Mouse (Mus musculus) kidney, postnatal 4 days (tissue): Measurements from ENCODE around the gene Adck2.

Experiments
- DNase-seq, 2 experiments: peaks; one replicate each; pipeline ENCODE4 v3.0.0; 2021; ENCODE audit warnings: mixed read lengths in 2 of 2

Adck2 gene

DNA sequence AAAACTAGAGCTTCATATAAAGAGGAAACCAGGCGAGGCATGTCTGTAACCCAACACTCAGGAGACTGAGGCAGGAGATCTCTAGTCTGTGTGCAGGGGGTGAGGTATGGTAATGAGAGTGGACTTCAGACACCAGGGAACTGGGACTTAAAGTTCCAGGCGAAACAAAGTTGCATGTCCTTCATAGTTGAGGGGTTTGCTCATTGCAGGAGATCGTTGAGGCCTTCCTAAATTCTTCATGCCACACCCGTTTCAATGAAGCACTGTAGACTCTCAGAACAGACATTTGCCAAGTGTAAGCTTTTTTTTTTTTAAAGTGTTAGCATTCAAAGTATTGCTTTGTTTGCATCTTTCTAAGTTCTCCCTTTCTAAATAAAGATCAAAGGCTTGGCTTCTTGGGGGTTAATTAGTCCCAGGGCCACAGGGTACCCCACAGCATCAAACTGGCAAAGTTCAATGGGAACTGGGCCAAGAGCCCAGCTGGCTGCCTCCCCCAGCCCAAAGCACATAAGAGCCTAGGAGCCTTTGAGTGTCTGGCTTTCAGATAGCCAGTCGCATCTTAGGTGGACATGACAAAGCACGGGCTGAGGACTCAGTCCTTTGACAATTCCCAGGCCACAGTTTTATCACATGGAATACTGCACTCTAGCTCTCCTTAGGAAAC lies 14.3 kb upstream of the Adck2 start:
- peak in 1 of 2 experiments; percentile 13 for DNase-seq

DNA sequence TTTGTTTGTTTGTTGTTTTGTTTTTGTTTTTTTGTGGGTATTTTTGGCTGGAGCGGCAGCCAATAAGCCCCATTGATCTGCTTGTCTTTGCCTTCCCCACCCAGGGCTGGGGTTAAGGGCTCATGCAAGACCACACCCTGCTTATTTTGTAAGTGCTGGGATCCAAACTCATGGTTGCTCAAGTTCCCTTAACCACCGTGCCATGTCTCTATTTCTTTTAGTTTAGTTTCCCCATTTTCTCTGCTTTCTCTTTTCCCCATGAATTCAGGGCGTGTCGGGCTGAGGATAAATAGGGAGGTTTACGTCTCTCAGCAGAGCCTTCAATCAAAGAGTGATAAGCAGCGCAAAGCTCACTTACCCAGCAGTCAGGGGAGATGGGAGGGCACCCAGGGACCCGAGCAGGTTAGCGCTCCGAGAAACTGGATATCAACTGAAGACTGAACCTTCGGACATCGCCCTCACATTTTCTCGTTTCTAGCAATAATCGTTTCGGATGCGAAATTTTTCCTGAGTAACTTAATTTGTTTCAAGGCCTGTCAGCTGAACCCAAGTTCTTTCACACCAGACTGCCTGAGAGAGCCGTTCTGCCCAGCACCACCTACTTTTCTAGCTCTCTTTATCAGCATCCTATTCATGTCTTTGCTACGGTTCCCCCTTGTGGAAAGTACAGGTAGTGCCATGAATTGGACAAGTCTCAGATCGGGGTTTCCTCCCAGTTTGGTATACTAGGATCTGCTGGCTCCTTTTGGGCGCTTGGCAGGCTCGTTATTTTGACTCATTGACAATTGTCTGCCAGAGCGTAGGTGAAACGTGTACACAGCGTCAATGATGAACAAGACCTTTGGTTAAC lies 11.3 kb upstream of the Adck2 start:
- peak; percentile 76 to 84 for DNase-seq

DNA sequence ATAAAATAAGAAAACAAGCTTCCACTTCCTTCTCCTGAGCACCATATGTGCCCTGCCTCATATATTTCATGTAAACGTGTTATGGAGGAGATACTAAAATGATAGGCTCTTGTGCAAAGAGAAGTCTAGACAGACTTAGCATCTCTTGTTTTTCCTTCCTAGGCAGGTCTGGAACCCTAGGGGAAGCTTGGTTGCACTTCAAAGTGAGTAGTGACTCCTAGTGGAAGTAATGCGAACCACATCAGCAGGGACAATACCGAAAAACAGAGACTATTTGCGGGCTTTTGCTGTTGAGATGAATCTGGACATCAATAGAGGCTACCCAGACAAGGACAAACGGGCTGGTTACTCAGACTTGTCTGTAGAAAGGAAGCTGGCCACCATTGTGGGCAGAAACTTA lies 6.1 kb upstream of the Adck2 start:
- peak; percentile 16 to 41 for DNase-seq

DNA sequence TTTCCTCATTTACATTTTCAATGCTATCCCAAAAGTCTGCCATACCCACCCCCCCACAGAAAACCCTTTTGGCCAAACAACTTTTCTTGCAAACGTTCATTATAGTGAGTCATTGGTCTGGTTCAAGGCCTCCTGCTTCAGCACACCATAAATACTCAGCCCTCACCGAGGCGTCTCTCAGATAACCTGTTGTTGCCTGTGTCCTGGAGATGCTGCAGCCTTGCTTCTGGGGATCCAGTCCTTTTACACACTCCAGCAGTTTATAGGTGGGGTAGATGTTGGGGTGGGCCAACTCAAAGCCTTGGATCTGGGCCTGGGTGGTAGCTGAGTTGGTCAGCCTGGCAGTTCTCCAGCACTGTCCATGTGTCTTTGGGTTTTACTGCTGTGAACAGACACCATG lies 3.2 kb upstream of the Adck2 start:
- DNase-seq, result no peak

DNA sequence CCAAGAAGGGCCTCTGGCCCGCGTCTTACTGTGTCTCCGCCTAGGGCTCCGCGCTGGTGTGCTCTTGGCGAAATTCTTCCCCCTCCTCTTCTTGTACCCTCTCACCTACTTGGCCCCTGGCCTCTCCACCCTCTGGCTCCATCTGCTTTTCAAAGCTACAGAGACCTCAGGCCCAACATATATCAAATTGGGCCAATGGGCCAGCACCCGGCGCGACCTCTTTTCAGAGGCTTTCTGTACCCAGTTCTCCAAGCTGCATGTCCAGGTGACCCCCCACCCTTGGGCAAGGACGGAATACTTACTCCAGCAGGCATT lies 839 bp downstream of the Adck2 start:
- DNase-seq, result peak; percentile 29 to 47

DNA sequence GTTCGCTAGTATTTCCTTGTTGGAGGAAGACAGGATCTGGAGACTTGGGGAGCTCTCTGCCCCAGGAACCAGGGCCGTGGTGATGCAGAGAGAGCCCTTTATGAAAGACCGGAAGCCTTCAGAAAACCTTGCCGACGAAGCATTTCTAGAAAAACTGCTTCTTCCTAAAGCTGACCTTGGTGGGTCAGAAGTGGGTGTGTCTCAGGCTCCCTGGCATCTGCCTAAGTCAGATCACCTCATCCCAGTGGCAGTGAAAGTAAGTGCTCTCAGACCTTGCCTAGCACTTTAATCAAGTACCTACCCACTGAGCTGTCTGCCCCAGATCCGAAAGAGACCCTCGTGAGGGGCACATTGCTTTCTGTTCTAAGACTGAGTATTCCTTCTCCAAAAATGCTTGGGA lies 1.3 kb downstream of the Adck2 start:
- no peak for DNase-seq

DNA sequence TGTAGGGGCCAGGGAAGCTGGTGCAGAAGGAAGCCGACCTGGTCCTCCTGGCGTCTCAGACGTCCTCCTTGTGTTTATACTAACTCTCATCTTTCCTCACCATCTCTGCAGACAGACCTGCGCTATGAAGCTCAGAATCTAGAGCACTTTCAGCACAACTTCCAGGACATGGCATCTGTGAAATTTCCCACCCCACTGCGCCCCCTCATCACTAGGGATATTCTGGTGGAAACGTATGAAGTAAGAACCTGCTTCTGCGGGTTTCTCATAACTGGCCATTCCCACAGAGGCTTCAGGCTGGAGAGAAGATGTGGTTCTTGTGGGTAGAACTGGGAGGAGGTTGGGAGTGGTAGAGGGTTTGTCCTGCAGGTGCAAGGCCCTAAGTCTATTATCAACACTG lies 5.9 kb downstream of the Adck2 start:
- DNase-seq, result no peak

DNA sequence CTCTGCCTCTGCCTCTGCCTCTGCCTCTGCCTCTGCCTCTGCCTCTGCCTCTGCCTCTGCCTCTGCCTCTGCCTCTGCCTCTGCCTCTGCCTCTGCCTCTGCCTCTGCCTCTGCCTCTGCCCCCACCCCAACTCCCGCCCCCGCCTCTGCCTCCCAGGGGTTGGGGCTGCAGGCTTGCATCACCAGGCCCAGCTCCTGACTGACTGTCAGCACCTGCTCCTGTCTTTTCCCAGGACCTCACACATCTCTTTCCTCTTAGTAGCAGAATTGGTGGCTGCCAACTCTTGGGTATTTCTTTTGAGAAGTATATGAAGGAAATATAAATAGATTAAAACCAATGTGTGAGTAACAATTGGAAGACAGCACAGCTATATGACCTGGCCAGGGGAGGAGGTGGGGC lies 6.9 kb downstream of the Adck2 start:
- no peak for DNase-seq

DNA sequence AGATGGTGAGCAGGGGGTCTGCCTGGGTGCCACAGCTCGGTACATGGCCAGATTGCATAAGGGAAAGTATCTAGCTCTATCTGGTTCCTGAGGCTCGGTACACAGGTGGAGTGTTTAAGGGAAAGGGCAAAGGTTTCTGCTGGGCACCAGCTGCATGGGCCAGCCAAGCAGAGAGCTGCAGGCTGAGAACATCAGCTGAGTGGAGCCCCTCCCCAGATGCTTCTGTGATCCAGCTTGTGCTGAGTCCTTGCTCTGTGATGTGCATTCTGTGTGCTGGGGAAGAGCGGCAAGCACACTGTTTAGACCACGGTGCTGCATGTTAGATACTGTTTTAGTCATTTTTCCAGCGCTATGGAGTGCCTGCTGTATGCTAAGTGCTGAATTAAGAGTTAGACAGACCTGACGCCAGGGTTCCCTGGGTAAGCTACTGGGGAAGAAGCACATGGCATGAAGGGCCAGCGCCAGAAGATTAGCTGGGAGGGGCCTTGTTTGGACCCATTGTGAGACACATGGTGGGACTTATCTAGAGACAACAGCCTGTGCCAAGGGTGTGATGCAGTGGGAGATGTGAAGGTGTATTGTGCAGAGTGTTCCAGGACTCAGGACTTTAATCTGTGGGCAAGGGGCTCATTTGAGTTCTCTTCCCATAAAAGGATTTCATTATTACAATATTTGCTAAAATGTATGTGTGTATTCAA lies 7.6 kb downstream of the Adck2 start:
- no peak for DNase-seq

DNA sequence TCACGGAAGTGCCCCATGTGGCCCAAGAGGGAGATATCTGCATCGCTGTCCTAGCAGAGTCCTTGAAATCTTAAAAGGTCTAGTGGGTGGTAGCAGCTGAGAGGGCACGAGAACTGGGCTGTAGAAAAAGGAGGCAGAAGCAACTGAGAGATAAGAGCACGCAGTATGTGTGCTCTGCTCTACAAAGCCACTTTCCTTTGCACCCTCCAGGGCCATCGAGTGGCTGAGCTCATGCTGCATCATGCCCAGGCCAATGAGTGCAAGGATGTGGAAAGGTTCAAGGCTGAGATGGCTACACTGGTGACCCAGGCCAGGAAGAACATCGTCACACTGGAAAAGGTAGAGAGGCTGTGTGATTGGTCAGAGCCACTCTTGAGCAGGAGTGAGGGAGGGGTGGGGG lies 11.8 kb downstream of the Adck2 start, which contains the start of gene Gm42420:
TSS of gene Gm42420 (plus strand) at position 237 of the 400 bp plus-strand sequence.
- DNase-seq, result no peak

DNA sequence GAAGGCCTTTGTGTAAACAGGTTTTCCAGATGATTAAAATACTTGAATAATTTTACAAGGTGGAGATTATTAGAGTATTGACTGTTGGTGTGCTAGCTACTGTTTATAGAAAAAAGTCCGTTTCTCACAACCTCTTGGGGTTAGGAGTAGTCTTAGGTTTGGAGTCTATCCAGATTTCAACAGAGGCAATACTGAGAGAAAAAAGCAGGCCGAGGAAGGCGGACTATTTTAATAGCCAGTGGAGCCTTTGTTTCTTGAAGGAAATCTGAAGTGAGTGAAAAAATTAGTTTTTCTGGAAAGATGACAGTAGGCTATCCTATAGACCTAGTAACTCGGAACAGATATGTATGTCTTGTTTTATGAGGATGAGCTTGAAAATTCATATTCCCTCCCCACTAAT lies 17.8 kb downstream of the Adck2 start:
- DNase-seq, result no peak

DNA sequence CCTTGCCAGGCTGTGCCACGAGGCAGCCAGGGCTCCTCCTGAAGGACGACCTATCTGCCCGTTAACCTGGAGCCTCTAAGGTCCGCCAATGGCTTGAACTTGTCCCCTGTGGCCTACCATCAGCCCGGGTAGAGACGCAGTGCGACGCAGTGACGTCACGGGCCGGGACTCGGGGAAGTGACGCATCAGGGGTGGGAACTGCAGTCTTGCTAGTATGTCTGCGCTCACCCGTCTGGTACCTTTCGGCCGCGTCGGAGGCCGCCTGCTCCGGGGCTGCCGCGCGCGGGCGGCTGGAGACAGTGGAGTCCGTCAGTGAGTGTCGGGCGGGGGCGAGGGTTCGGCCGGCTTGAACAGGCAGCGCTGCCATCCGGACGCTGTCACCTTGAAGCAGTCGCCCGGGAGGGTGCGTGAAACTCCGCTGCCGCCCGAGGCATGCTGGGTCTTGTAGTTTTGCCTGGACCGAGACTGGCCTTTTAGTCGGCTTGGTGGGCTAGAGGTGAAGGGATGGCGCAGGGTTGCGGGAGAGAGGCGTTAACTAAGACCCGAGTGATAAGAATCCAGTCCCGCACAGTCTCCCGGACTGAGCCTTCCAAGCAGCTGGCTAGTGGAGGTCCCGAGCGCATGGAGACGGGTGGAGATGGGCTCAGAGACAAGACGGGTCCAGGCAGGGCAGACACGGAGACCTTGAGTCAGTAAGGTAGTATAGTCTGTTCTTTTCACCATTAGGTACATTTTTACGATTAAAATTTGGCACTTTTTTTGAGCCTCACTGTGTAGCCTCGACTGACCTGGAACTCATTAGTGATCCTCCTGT lies 18.9 kb downstream of the Adck2 start, which contains the start of gene Ndufb2:
TSS of gene Ndufb2 (plus strand) at position 174 of the 814 bp plus-strand sequence.
- DNase-seq, result peak; percentile 96 to 97

DNA sequence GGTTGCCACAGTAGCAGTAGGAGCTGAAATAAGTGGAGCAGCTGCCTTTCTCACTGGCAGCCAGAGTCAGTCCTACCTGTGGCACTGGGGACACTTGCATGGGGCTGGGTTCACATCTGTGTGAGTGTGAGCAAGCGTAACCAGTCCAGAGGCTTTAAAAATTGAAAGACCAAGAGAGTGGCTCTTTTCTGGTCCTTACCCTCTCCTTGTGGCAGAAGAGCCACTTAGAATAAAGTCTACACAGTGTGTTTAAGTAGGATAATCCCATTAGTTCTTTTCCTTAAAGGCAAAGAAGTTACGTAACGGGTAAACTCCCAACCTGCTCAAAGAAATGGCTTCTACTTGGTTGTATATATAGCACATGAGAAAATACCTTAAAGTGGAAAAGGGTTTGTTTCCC lies 27.2 kb downstream of the Adck2 start:
- DNase-seq, result no peak

DNA sequence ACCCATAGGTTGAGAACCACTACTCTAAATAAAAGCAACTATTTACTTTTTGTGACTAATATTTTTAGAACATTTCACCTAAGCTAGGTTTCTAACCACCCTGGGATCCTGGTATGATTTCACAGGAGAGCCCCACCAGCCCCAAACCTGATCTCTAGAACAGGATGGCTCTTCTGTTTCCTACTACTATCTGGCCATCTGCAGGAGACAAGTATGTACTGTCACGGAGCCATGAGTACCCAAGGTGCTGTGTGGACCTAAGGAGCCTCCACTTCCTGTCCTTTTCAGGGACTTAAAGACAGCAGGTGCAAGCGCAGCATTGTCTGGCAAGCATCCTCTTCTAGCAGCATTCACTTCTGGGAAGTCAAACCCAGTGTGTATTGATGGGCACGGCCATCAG lies 28.2 kb downstream of the Adck2 start:
- DNase-seq, result no peak

DNA sequence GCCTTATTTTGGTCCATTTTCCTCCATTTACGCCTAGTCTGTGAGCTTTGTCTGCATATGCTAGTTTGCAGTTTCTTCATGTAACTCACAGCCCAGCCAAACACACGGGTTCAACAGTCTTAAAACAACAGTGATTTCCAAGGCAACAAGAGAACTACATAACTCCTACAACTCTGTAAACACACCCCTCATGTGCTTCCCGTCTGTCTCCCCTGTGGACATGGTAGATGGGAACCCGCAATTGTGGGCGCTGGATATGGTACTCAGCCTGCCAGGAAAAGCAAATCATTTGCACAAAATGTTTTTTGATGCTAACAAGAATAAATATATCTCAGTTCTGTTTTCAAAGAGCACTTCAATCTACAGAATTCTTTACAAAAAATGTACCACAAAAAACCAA lies 30.9 kb downstream of the Adck2 start:
- no peak for DNase-seq

DNA sequence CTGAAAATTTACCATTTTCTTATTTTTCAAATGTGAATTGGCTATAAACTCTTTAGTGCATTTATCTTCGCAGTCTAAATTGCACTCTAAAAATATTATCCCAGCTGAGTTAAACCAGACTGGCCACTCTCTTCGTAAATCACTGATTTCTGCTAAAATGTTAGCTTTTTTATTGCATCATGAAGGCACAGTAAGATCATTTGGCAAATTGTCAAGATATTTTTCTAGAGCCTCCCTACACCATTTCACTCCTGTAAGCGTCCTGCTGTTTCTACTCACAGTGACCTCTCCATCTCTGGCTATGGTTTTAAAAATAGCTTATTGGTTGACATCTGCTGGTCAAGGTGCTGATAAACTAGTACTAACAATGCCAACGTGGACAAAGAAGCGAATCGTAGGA lies 32.4 kb downstream of the Adck2 start:
- DNase-seq, result no peak

DNA sequence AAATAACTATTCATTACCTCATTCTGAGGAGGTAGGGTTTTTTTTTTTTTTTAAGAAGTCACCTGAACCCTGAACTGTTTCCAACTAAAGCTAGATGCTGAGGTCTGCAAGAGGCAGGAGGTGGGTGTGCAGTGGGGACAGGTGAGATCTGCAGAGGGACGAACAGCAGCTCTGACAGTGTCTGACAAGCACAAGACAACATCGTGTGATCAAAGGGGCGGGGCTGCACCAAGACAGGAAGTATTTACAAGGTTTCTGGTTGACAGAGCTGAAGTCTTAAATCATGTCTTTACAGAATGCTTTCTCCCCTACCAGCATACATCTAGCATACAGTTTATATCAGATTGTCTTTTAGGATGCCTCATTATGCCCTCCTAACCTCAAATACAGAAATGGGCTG lies 33.2 kb downstream of the Adck2 start:
- peak in 1 of 2 experiments; percentile 37 for DNase-seq

DNA sequence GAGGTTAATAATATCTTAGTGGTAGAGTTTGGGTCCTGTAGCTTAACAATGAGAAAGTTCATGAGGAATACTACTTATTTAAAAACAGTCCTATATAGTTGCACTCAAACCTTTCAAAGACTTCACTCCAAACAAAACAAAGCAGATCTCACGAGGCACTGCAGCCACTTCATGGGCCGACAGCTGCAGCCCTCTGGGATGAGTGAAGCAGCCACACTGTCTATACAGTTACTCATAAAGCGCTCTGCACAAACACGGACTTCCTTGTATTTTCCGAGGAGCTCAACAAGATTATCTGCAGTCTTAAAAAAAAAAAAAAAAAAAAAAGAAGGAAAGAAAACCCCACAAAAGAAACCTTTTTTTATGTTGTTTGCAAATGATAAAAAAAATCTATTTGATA lies 33.7 kb downstream of the Adck2 start:
- no peak for DNase-seq

DNA sequence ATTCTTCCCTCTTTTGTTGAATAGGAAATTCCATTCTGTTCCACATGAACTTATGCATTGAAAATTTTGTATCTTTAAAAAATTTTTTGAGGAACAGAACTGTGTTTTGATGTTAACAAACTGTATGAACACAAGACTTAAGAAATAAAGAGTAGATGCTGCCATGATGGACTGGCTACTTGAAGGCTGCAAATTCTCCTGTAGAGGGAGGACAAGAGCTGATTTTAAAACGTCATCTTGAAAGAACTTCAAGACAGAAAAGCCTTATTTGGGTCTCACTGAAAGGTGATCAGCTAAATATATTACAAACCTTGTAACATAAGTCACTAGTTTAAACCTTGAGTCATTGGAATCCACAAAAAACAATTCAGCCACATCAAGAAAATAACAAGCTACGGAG lies 36.5 kb downstream of the Adck2 start:
- DNase-seq, result no peak

DNA sequence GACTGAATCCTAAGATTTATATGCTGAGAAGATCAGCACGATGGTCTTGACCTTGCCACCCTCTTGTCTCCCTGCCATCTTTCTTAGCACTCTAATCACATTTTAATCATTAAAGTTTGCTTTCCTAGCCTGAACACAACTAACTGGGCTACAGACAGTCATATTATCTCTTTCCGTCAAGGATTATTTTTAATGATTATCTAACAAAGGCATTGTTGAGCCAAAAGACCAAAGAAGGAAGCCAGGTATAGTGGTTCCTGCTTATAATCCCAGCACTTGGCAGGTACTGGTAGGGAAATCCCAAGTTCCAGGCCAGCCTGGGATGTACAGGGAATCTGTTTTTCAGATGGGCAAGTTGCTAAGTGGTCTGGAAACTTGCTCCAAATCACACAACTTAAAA lies 37.6 kb downstream of the Adck2 start:
- no peak for DNase-seq
